Mouse (Mus musculus) NIH3T3 (cell line): ENCODE data around the gene Rai14.
"Not testable (repeated sequence)": the region's sequence is repeated elsewhere in the genome, so short reads cannot be mapped to it uniquely, and the experiment has no call there.

Experiments used
- DNase-seq: peaks from one replicate; pipeline ENCODE4 v3.0.0-alpha.2; 2012; ENCODE audit warnings: low read depth

The Rai14 gene

GRCm38 (mm10) chr15:10535969-10536368 lies 178.5 kb downstream of the Rai14 start:
- peak; percentile 39 for DNase-seq

- no peak for DNase-seq
Observed at GRCm38 (mm10) chr15:10534591-10534990, 179.8 kb downstream of the Rai14 start.

- DNase-seq, result not testable (repeated sequence)
Observed at GRCm38 (mm10) chr15:10533361-10533760, 181.1 kb downstream of the Rai14 start.

GRCm38 (mm10) chr15:10531352-10531751 lies 183.1 kb downstream of the Rai14 start:
- no peak for DNase-seq

- DNase-seq, result peak; percentile 83
Observed at GRCm38 (mm10) chr15:10525896-10526295, 188.5 kb downstream of the Rai14 start.
